30 mouse cellular contexts compared by ENCODE assay signal in genomic region chr5:43997626-43998025, GRCm38 (mm10). TPM values are rescaled to one million over a fixed set of nuclear protein-coding genes. Genes with fewer than 3 reads are reported as not detected.
A peak's percentile ranks its signal among the peaks of the same experiment; 100 is the strongest.
DNase-seq lines count a peak whose midpoint lies in the region; ATAC-seq and TF ChIP-seq lines count a peak whose summit lies in the region.
"Had no signal": no experiment of that assay in that cellular context is flagged by ENCODE, and none has a peak within 500 bp of the region (broad histone marks: within the 10 kb centered on the region; RNA-seq: fewer than 3 reads in every experiment).

No protein-coding gene starts in this region.

- TF ChIP-seq CTCF in liver, postnatal 0 days (IDR thresholded peaks at IDR 0.05; ENCODE audit: low read depth): no peak

- H3K9me3 ChIP-seq in intestine, embryonic 15.5 days: no peaks in the 10 kb centered on the region
- H3K9me3 ChIP-seq in intestine, embryonic 16.5 days (ENCODE audit: control insufficient read depth, low read length): no peaks in the 10 kb centered on the region
- no peaks in the 10 kb centered on the region for H3K9me3 ChIP-seq in liver, postnatal 0 days (ENCODE audit: low read length)
- H3K9me3 ChIP-seq: embryonic facial prominence, embryonic 10.5 days; embryonic facial prominence, embryonic 13.5 days; forebrain, embryonic 12.5 days; heart, embryonic 12.5 days; heart, embryonic 15.5 days; hindbrain, embryonic 10.5 days; hindbrain, embryonic 13.5 days had no signal

- peak; percentile 21 for DNase-seq in liver, postnatal 0 days
- DNase-seq in yolk sac, embryonic 10.5 days (ENCODE audit: low spot score): peak; percentile 29
- no peak for DNase-seq in right cerebral cortex, adult 2 months (ENCODE audit: low spot score in 2 of 2)
- DNase-seq: adrenal gland, adult 2 months; adrenal gland, postnatal 14 days; cerebellum, adult 11 months; cerebellum, adult 8-10 months; cerebellum, postnatal 10 days; cerebellum, postnatal 36 days; embryo, embryonic 11 days; gastrocnemius, postnatal 10 days; heart, adult 18-20 months; heart, postnatal 10 days; heart, postnatal 36 days had no signal

- 0 out of 2 replicates have a peak overlapping the region, but pooled peaks have one; percentile 17 for H3K27ac ChIP-seq in intestine, embryonic 15.5 days
- peak overlapping the region; percentile 38 for H3K27ac ChIP-seq in intestine, embryonic 16.5 days (ENCODE audit: low read length)
- peak overlapping the region; percentile 55; the same call in 1 of the 2 replicates for H3K27ac ChIP-seq in liver, postnatal 0 days (ENCODE audit: low read depth)
- H3K27ac ChIP-seq: embryonic facial prominence, embryonic 10.5 days; embryonic facial prominence, embryonic 13.5 days; forebrain, embryonic 12.5 days; heart, embryonic 15.5 days; hindbrain, embryonic 10.5 days; hindbrain, embryonic 13.5 days had no signal

- H3K4me3 ChIP-seq in intestine, embryonic 15.5 days (replicated peaks): no peak overlapping the region
- H3K4me3 ChIP-seq in intestine, embryonic 16.5 days (ENCODE audit: low read length): no peak overlapping the region
- no peak overlapping the region for H3K4me3 ChIP-seq in liver, postnatal 0 days (ENCODE audit: low read depth, low read length)
- H3K4me3 ChIP-seq: embryonic facial prominence, embryonic 10.5 days; embryonic facial prominence, embryonic 13.5 days; erythroblast, embryonic 14.5 days; forebrain, embryonic 12.5 days; heart, embryonic 12.5 days; heart, embryonic 15.5 days; hindbrain, embryonic 10.5 days; hindbrain, embryonic 13.5 days had no signal

- 0 out of 2 replicates have a peak, but pooled peaks cover 5% of the 10 kb centered on the region for H3K36me3 ChIP-seq in intestine, embryonic 15.5 days
- H3K36me3 ChIP-seq in intestine, embryonic 16.5 days (ENCODE audit: control insufficient read depth, insufficient read depth, low read length): no peaks in the 10 kb centered on the region
- H3K36me3 ChIP-seq in liver, postnatal 0 days (replicated peaks; ENCODE audit: insufficient read depth, low read length): no peaks in the 10 kb centered on the region
- H3K36me3 ChIP-seq: heart, embryonic 15.5 days had no signal

- 60% methylated on average over 8 of the region's 8 CpGs for WGBS in intestine, embryonic 15.5 days
- WGBS in intestine, embryonic 16.5 days: 66% methylated on average over 8 of the region's 8 CpGs
- WGBS in liver, postnatal 0 days (ENCODE audit: insufficient replicate concordance): 64% methylated on average over 8 of the region's 8 CpGs

- no peak overlapping the region for H3K4me2 ChIP-seq in intestine, embryonic 15.5 days (replicated peaks)
- no peak overlapping the region for H3K4me2 ChIP-seq in intestine, embryonic 16.5 days (ENCODE audit: low read depth, low read length)
- no peak overlapping the region for H3K4me2 ChIP-seq in liver, postnatal 0 days (ENCODE audit: low read depth, low read length)
- H3K4me2 ChIP-seq: embryonic facial prominence, embryonic 13.5 days; forebrain, embryonic 12.5 days; heart, embryonic 12.5 days; heart, embryonic 15.5 days; hindbrain, embryonic 13.5 days had no signal

- no peaks in the 10 kb centered on the region for H3K27me3 ChIP-seq in intestine, embryonic 15.5 days (replicated peaks)
- no peaks in the 10 kb centered on the region for H3K27me3 ChIP-seq in intestine, embryonic 16.5 days (replicated peaks; ENCODE audit: control insufficient read depth, insufficient read depth, low read length)
- no peaks in the 10 kb centered on the region for H3K27me3 ChIP-seq in liver, postnatal 0 days (ENCODE audit: insufficient read depth, low read length)
- H3K27me3 ChIP-seq: embryonic facial prominence, embryonic 13.5 days; forebrain, embryonic 12.5 days; heart, embryonic 12.5 days; heart, embryonic 15.5 days; hindbrain, embryonic 13.5 days had no signal

- ATAC-seq in intestine, embryonic 15.5 days: peak; percentile 78
- ATAC-seq in intestine, embryonic 16.5 days: peak; percentile 72
- ATAC-seq in liver, postnatal 0 days: peak; percentile 62
- no peak for ATAC-seq in granulocyte monocyte progenitor cell, adult 5-6 weeks (replicated peaks; ENCODE audit: poor library complexity, severe bottlenecking)
- ATAC-seq: CD4-positive, CD25-positive, alpha-beta regulatory T cell, adult 4 months; forebrain, embryonic 16.5 days; hindbrain, embryonic 16.5 days had no signal

- no peak for TF ChIP-seq EP300 in liver, postnatal 0 days (IDR thresholded peaks at IDR 0.05; ENCODE audit: low read depth)

- no peaks in the 10 kb centered on the region; the same call in 1 of the 2 replicates for H3K4me1 ChIP-seq in intestine, embryonic 15.5 days (replicated peaks)
- H3K4me1 ChIP-seq in intestine, embryonic 16.5 days (ENCODE audit: control insufficient read depth, insufficient read depth, low read length): peaks cover 13% of the 10 kb centered on the region; the same call in 1 of the 2 replicates
- H3K4me1 ChIP-seq in liver, postnatal 0 days (ENCODE audit: insufficient read depth): peaks cover 4% of the 10 kb centered on the region; the same call in 1 of the 2 replicates
- H3K4me1 ChIP-seq: embryonic facial prominence, embryonic 10.5 days; embryonic facial prominence, embryonic 13.5 days; forebrain, embryonic 12.5 days; heart, embryonic 12.5 days; heart, embryonic 15.5 days; hindbrain, embryonic 10.5 days; hindbrain, embryonic 13.5 days had no signal

- H3K9ac ChIP-seq in intestine, embryonic 15.5 days: no peak overlapping the region
- H3K9ac ChIP-seq in intestine, embryonic 16.5 days (ENCODE audit: low read depth, low read length): no peak overlapping the region
- H3K9ac ChIP-seq in liver, postnatal 0 days (replicated peaks): no peak overlapping the region
- H3K9ac ChIP-seq: embryonic facial prominence, embryonic 13.5 days; forebrain, embryonic 12.5 days; heart, embryonic 12.5 days; heart, embryonic 15.5 days; hindbrain, embryonic 13.5 days had no signal

RNA-seq across cellular contexts. Expression of gene Fgfbp1, which starts 16.0 kb away (rescaled TPM):
- 82.5 and 96.9 TPM in 2 replicates for polyA plus RNA-seq in intestine, embryonic 15.5 days (2015; fragmentation: Nextera tagmentation; extraction: Ambion mirVana)
- polyA plus RNA-seq in intestine, embryonic 16.5 days (2015; fragmentation: Nextera tagmentation; extraction: Ambion mirVana): 135 and 144 TPM in 2 replicates
- polyA plus RNA-seq in liver, postnatal 0 days (2015; fragmentation: Nextera tagmentation; extraction: Ambion mirVana): 1.1 and 1.9 TPM in 2 replicates
- total RNA-seq in granulocyte monocyte progenitor cell, adult 5-6 weeks (2014; fragmentation: Nextera tagmentation): not detected in 2 replicates
- not detected in 2 replicates for total RNA-seq in granulocyte monocyte progenitor cell, adult 5-6 weeks (2017)
- total RNA-seq: adrenal gland, adult 2 months; adrenal gland, postnatal 14 days; gastrocnemius, postnatal 10 days; gastrocnemius, postnatal 4 days; heart, postnatal 36 days; MEL had no signal
- polyA plus RNA-seq: adrenal gland, adult 2 months; CD4-positive, CD25-positive, alpha-beta regulatory T cell, adult 4 months; erythroblast, embryonic 14.5 days; heart, embryonic 12.5 days had no signal

Comparison
In these comparisons a context has a peak if more than half of its experiments do, and no peak if none do; other contexts are left out.
1. DNase-seq: peak in liver, postnatal 0 days (single experiment) and yolk sac, embryonic 10.5 days (single experiment); none in right cerebral cortex, adult 2 months (0 of 2).
2. RNA of gene Fgfbp1, which starts 16.0 kb away (polyA plus RNA-seq): 135 to 144 TPM in intestine, embryonic 16.5 days and 82.5 to 96.9 TPM in intestine, embryonic 15.5 days; 1.1 to 1.9 TPM in liver, postnatal 0 days; every median in the first group is over 10 times any median in the second.
3. Peak in every context shown above with its lines, with median percentiles within 50 percentile points of each other: H3K27ac ChIP-seq.